Mouse (Mus musculus): Measurements from ENCODE around the gene Gm4924.
A peak's percentile ranks its signal among the peaks of the same experiment; 100 is the strongest.

Gene Gm4924

GRCm38 (mm10) chr10:82354083-82355010, at the start of gene Gm4924:
Gene Gm4924, plus strand, starts transcription at chr10:82354255.
- DNase-seq: peak; percentile 91

GRCm38 (mm10) chr10:82316482-82316881, 37.6 kb upstream of the Gm4924 start, which contains the start of gene 4932415D10Rik:
Gene 4932415D10Rik, minus strand, starts transcription at chr10:82316582.
- DNase-seq: no peak

- no peak for DNase-seq
Measured at GRCm38 (mm10) chr10:82320134-82320533, 33.9 kb upstream of the Gm4924 start.

GRCm38 (mm10) chr10:82329826-82330225, 24.2 kb upstream of the Gm4924 start:
- DNase-seq: no peak

GRCm38 (mm10) chr10:82355401-82355800, 1.3 kb downstream of the Gm4924 start:
- no peak for DNase-seq

- DNase-seq: no peak
Measured at GRCm38 (mm10) chr10:82361911-82362310, 7.9 kb downstream of the Gm4924 start.

GRCm38 (mm10) chr10:82382992-82383391, 28.9 kb downstream of the Gm4924 start:
- no peak for DNase-seq

- DNase-seq: no peak
Measured at GRCm38 (mm10) chr10:82409511-82409910, 55.5 kb downstream of the Gm4924 start.

- no peak for DNase-seq
Measured at GRCm38 (mm10) chr10:82423631-82424030, 69.6 kb downstream of the Gm4924 start.

Data from embryo, embryonic 11 days (tissue).